In genomic region chr9:62349250-62349649, GRCm38 (mm10) we compare ENCODE assay signal across 8 mouse cellular contexts. TPM values are rescaled to one million over a fixed set of nuclear protein-coding genes. Genes with fewer than 3 reads are reported as not detected.
DNase-seq lines count a peak whose midpoint lies in the region; ATAC-seq and TF ChIP-seq lines count a peak whose summit lies in the region.

No protein-coding gene starts in this region.

- H3K4me3 ChIP-seq in hindbrain, embryonic 12.5 days: no peak overlapping the region
- H3K4me3 ChIP-seq in hindbrain, embryonic 14.5 days (replicated peaks; ENCODE audit: low read length): no peak overlapping the region
- H3K4me3 ChIP-seq in ES-E14 (ENCODE audit: insufficient read depth in 1 of 2, low read depth in 1 of 2, low read length in 2 of 2, poor library complexity in 1 of 2, severe bottlenecking in 1 of 2): no peak overlapping the region; a peak in 1 of 4 replicates
- no peak overlapping the region for H3K4me3 ChIP-seq in heart, postnatal 0 days (ENCODE audit: low read depth, low read length)

- no peaks in the 10 kb centered on the region for H3K27me3 ChIP-seq in hindbrain, embryonic 12.5 days
- no peaks in the 10 kb centered on the region for H3K27me3 ChIP-seq in hindbrain, embryonic 14.5 days (ENCODE audit: control insufficient read depth, insufficient read depth, low read length)
- H3K27me3 ChIP-seq in heart, postnatal 0 days (ENCODE audit: control insufficient read depth, insufficient read depth, low read length): no peaks in the 10 kb centered on the region

- H3K4me1 ChIP-seq in hindbrain, embryonic 12.5 days: peaks cover 60% of the 10 kb centered on the region
- H3K4me1 ChIP-seq in hindbrain, embryonic 14.5 days (replicated peaks; ENCODE audit: control insufficient read depth, insufficient read depth, low read length): peaks cover 51% of the 10 kb centered on the region
- peaks cover 14 to 32% of the 10 kb centered on the region in 2 experiments for H3K4me1 ChIP-seq in ES-E14 (ENCODE audit: control insufficient read depth in 2 of 2, insufficient read depth in 2 of 2, low read length in 2 of 2, poor library complexity in 1 of 2)
- H3K4me1 ChIP-seq in heart, postnatal 0 days (ENCODE audit: control insufficient read depth, insufficient read depth): peaks cover 65% of the 10 kb centered on the region

- peak overlapping the region; percentile 50; the same call in 1 of the 2 replicates for H3K27ac ChIP-seq in hindbrain, embryonic 12.5 days
- H3K27ac ChIP-seq in hindbrain, embryonic 14.5 days: no peak overlapping the region
- H3K27ac ChIP-seq in ES-E14 (ENCODE audit: insufficient read depth, low read depth, low read length, poor library complexity, severe bottlenecking): no peak overlapping the region
- peak overlapping the region; percentile 57; the same call in 1 of the 2 replicates for H3K27ac ChIP-seq in heart, postnatal 0 days (ENCODE audit: low read depth)

- H3K36me3 ChIP-seq in hindbrain, embryonic 12.5 days: no peaks in the 10 kb centered on the region
- no peaks in the 10 kb centered on the region for H3K36me3 ChIP-seq in hindbrain, embryonic 14.5 days (replicated peaks; ENCODE audit: control insufficient read depth, insufficient read depth)
- H3K36me3 ChIP-seq in ES-E14 (ENCODE audit: control insufficient read depth, insufficient read depth, low read length, poor library complexity, severe bottlenecking): peaks cover 11% of the 10 kb centered on the region; the same call in 1 of the 2 replicates
- no peaks in the 10 kb centered on the region for H3K36me3 ChIP-seq in heart, postnatal 0 days (replicated peaks; ENCODE audit: control insufficient read depth, insufficient read depth, low read length)

- ATAC-seq in hindbrain, embryonic 12.5 days (ENCODE audit: low FRiP score): no peak
- ATAC-seq in hindbrain, embryonic 14.5 days (ENCODE audit: low FRiP score): no peak
- ATAC-seq in heart, postnatal 0 days (ENCODE audit: insufficient read depth, low read depth): peak; percentile 45

- H3K9ac ChIP-seq in hindbrain, embryonic 12.5 days: no peak overlapping the region
- H3K9ac ChIP-seq in hindbrain, embryonic 14.5 days: no peak overlapping the region
- 0 out of 2 replicates have a peak overlapping the region, but pooled peaks have one; percentile 34 for H3K9ac ChIP-seq in ES-E14 (ENCODE audit: insufficient read depth, low read depth, low read length, poor library complexity, severe bottlenecking)
- H3K9ac ChIP-seq in heart, postnatal 0 days (replicated peaks; ENCODE audit: low read depth, low read length): no peak overlapping the region

- WGBS in hindbrain, embryonic 12.5 days: 66% methylated on average over 15 of the region's 15 CpGs
- 48% methylated on average over 15 of the region's 15 CpGs for WGBS in hindbrain, embryonic 14.5 days
- 28% methylated on average over 15 of the region's 15 CpGs for WGBS in heart, postnatal 0 days

- no peak overlapping the region for H3K4me2 ChIP-seq in hindbrain, embryonic 12.5 days (replicated peaks)
- no peak overlapping the region for H3K4me2 ChIP-seq in hindbrain, embryonic 14.5 days (replicated peaks)
- H3K4me2 ChIP-seq in heart, postnatal 0 days (ENCODE audit: low read depth, low read length): peak overlapping the region; percentile 17; the same call in 1 of the 2 replicates

- TF ChIP-seq CTCF in heart, postnatal 0 days (IDR thresholded peaks at IDR 0.05; ENCODE audit: low read depth): no peak

- in situ Hi-C loops in ES-E14 (cut with MboI; ENCODE audit: low sequenced_read_pairs in 2 of 2, unreplicated experiment in 2 of 2): no loop called here

- no peak for DNase-seq in hindbrain, embryonic 14.5 days (ENCODE audit: low spot score)
- DNase-seq in CD4-positive helper T cell, adult 2 months (ENCODE audit: low read depth, low spot score): peak; percentile 75
- no peak for DNase-seq in ES-E14 (ENCODE audit: low read depth, low spot score)
- DNase-seq in heart, postnatal 0 days (ENCODE audit: low spot score): peak; percentile 56
- DNase-seq in embryo, embryonic 9.5 days (ENCODE audit: extremely low spot score): no peak
- no peak for DNase-seq in layer of hippocampus, adult 11-12 months (ENCODE audit: low spot score)
- DNase-seq in urinary bladder, postnatal 4 days (ENCODE audit: low spot score in 2 of 2): no peak

- TF ChIP-seq EP300 in heart, postnatal 0 days (IDR thresholded peaks at IDR 0.05; ENCODE audit: low read depth): no peak

- H3K9me3 ChIP-seq in hindbrain, embryonic 12.5 days (replicated peaks): no peaks in the 10 kb centered on the region
- no peaks in the 10 kb centered on the region for H3K9me3 ChIP-seq in hindbrain, embryonic 14.5 days (ENCODE audit: control insufficient read depth, low read length)
- no peaks in the 10 kb centered on the region for H3K9me3 ChIP-seq in ES-E14 (ENCODE audit: control insufficient read depth, insufficient read depth, low read depth, low read length)
- no peaks in the 10 kb centered on the region for H3K9me3 ChIP-seq in heart, postnatal 0 days (replicated peaks; ENCODE audit: control insufficient read depth, low read length)

TF ChIP-seq in ES-E14, 5 proteins besides CTCF, POLR2A, EP300 and RAD21:
- no peak for TF ChIP-seq ZNF384 (IDR thresholded peaks at IDR 0.05; ENCODE audit: low read depth, low read length)
- no peak for TF ChIP-seq ZC3H11A (IDR thresholded peaks at IDR 0.05; ENCODE audit: borderline replicate concordance, low read depth, low read length)
- no peak for TF ChIP-seq MAFK (IDR thresholded peaks at IDR 0.05; ENCODE audit: insufficient read depth, low read depth, low read length)
- no peak for TF ChIP-seq CHD2 (IDR thresholded peaks at IDR 0.05; ENCODE audit: low read depth, low read length)
- TF ChIP-seq HCFC1 (IDR thresholded peaks at IDR 0.05; ENCODE audit: borderline replicate concordance, insufficient read depth, low read length): no peak

RNA-seq across cellular contexts. Expression of gene Anp32a, which starts 8.2 kb away (rescaled TPM):
- 166 and 171 TPM in 2 replicates for polyA plus RNA-seq in hindbrain, embryonic 12.5 days (2016; fragmentation: Nextera tagmentation; extraction: Ambion mirVana)
- polyA plus RNA-seq in hindbrain, embryonic 14.5 days (2014; fragmentation: Nextera tagmentation; extraction: Ambion mirVana): 73.0 and 85.4 TPM in 2 replicates
- 93.5 and 96.0 TPM in 2 replicates for total RNA-seq in ES-E14 (2012; rRNA removed)
- 20.8 and 28.8 TPM in 2 replicates for total RNA-seq in heart, postnatal 0 days (2014; rRNA removed; ENCODE audit: low replicate concordance)
- 127 and 132 TPM in 2 replicates for polyA plus RNA-seq in heart, postnatal 0 days (2015; fragmentation: Nextera tagmentation; extraction: Ambion mirVana)

Comparison
In these comparisons a context has a peak if more than half of its experiments do, and no peak if none do; other contexts are left out.
1. H3K27ac ChIP-seq: peak in hindbrain, embryonic 12.5 days (single experiment) and heart, postnatal 0 days (single experiment); none in hindbrain, embryonic 14.5 days (single experiment) and ES-E14 (single experiment).
2. DNase-seq: peak in CD4-positive helper T cell, adult 2 months (single experiment) and heart, postnatal 0 days (single experiment); none in hindbrain, embryonic 14.5 days (single experiment), ES-E14 (single experiment), embryo, embryonic 9.5 days (single experiment), layer of hippocampus, adult 11-12 months (single experiment) and urinary bladder, postnatal 4 days (0 of 2).